Mouse (Mus musculus): ENCODE data around the gene Ninj2.

The Ninj2 gene

DNA sequence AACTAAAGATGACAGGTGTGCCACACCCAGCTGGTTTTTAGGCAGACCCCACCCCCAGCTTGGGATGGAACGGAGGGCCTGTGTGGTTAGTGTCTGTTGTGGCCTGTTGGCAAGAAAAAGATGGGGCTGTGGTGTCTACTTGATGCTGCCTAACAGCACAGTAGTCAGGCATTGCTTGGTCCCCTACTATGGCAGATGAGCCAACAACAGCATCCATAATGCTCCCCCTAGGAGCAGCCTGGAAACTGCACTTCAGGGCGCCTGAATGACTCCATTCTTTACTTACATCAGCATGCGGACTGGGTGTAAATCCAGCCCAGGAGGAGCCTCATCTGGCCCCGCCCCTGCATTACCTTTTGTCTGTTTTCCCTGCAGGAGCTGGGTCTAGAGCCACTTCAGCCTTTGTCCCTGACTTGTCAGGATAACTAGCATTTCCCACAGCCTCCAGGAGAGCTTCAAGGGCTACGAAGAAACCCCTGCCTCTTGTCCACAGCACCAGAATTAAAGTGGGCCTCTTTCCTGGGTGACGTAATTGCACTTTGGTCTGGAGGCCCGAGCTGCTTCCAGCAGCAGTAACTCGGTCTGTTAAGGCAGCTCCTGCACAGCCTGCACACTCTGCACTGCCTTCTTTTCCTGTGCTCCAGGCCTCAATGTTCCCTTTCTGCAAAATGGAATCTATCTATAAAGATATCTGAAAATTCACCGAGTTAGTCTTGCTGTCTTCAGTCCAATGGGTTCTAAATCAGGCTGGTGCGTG, 106.7 kb downstream of the Ninj2 start:
- DNase-seq (ENCODE audit: low read depth, low spot score): peak; percentile 93

DNA sequence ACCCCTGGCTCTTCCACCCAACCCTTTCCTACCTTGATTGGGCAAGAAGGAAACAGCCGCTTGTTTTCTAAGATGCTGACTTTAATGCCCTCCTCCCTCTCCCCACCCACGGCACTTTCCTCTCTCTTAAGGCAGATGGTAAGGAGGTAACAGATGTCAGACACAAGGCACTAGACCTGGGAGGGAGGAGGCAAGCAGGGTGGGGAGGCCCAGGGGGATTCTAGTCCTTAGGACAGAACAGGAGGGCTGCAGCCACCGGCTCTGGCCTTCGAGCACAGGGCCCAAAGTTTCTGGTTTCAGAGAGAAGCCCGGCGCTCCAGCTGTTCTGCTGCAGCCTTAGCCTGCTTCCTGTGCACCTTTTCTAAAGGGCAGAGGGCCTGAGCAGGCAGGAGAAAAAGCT, 108.8 kb downstream of the Ninj2 start:
- no peak for DNase-seq (ENCODE audit: low read depth, low spot score)

DNA sequence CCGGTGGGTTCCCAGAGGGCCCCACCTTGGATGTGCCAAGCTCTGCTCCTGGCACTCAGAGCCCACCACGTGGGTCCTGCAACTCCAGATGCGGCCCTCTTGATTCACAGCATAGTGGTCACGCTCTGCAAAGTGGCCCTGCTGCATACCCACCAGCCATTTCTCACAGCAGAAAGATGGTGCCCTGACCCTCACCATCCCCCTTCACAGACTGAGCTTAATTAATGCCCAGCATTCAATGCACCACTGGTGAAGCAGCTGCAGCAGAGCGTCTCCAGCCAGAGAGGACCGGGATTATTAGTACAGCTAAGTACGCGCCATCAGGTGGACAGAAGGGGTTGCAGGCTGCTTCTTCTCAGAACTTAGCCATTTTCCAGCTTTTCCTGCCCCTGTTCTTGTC, 109.3 kb downstream of the Ninj2 start:
- DNase-seq (ENCODE audit: low read depth, low spot score): no peak

DNA sequence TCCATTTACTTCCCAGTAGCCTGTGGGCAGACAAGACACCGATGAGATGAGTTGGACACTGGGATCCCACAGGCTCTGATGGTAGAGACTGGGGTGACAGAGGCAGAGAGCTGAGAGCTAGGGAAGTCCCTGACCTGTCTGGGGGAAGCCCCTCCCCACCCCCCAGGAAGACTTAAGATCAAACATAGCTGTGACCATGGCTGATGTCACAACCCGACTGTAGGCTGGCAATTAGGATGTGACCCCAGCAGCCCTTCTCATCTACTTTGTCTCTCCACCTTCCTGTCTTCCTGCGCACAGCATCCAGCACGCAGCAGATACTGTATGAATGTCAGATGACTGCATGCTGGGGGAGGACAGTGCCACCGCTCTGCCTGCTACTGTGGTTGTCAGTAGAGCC, 113.4 kb downstream of the Ninj2 start:
- DNase-seq (ENCODE audit: low read depth, low spot score): no peak

DNA sequence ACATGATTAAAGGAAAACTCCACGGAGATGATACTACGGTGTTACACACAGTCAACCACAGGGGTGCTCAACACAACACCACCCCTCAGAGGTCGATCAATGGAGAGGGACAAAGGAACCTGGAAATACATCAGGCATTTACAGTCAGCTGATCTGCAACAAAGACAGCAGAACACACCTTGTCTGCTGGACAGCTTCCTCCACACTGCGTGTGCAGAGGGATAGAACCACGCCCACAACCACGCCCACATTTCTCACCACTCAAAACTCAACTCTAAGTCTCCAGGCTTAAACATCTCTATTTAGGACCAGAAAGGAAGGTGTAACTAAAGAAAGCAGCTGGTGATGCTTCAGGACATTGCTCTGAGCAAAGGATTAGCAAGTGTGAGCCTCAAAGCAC, 118.4 kb downstream of the Ninj2 start:
- peak; percentile 88 for DNase-seq (ENCODE audit: low read depth, low spot score)

DNA sequence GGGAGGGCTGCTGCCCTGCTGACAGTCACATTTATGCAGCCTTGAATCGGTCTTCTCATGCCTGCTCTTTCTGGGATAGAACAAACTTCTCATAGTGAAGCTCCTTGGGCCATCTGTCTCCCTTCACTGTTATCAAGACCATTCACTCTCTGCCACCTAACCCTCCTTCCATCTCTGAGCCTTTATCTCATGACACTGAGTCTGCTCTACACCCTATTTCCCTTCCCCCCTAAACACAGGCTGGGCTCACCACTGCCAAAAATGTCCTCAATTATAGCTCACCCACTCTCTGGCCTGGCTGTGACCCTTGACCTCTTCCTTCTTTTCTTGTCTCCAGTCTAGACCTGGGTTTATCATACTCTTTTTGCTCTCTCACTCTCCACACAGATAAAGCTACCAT, 123.6 kb downstream of the Ninj2 start:
- DNase-seq (ENCODE audit: low read depth, low spot score): no peak

DNA sequence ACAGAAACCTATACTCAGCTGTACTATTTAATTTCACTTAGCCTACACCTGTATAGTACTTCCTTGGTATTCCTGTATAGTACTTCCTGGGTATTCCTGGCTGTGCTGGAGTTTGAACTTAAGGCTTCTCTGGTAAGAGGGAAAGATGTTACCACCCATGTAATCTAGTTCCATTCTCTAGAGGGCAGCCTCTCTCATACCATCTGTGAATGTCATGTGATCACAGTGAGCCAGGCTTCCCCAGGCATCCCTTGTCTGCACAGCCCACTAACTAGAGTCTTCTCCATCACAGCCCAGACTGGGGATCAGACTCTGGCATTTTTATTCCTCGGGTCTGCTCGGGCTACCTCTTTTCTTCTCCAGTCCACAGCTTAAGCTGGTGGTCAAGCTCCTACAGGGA, 126.1 kb downstream of the Ninj2 start:
- peak; percentile 60 for DNase-seq (ENCODE audit: low read depth, low spot score)

DNA sequence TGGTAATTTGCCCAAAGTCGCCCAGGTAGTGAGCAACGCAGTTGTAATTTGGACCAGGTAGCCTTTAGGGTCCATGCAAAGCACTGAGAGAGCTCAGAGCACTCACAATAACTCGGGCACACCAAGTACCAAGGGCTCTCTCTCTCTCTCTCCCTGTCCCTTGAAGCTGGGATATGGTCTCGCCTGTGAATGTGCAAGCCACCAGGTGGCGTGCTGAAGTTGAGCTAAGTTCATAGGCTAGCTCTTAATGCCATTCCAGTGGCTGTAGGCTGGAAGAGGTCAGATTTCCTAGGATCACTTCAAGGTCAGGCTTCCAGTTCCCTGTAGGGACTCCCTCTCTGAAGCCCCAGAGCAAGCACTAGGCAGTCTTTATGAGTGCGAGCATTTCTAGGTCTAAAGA, 129.5 kb downstream of the Ninj2 start:
- DNase-seq (ENCODE audit: low read depth, low spot score): peak; percentile 93

DNA sequence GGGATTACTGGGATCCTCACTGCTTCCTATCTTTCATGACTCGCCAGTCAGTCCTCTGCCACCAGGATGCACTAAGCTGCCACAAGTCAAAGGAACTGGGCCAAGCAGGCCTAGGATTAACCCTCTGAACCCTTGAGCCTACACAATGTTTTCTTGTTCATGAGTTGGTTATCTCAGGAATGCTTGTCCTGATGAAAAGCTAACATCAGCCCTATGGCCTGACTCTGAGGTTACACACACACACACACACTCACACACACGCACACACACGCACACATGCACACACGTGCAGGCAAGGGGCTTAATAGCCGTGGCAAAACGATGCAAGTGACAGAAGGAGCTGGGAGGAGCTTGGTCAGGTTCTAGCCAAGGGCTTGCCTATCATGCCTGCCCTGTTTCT, 132.2 kb downstream of the Ninj2 start:
- DNase-seq (ENCODE audit: low read depth, low spot score): no peak

DNA sequence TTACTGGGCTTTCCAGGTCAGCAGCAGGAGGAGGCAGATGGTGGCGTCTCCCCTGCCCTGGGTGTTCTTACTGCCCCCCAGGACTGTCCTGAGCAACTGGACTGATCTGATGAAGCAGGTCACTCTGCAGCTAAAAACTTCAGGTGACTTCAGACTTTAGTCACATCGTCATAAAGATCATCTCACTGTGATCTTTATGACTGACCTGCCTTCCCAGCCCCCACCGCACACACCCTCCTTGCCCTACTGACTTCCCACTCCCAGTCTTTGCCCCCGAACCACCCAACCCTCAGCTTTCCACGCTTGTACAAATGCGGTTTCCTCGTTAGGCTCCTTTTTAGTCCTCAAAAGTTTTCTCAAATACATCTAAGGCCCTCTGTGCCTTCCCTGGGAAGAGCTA, 133.9 kb downstream of the Ninj2 start:
- no peak for DNase-seq (ENCODE audit: low read depth, low spot score)

DNA sequence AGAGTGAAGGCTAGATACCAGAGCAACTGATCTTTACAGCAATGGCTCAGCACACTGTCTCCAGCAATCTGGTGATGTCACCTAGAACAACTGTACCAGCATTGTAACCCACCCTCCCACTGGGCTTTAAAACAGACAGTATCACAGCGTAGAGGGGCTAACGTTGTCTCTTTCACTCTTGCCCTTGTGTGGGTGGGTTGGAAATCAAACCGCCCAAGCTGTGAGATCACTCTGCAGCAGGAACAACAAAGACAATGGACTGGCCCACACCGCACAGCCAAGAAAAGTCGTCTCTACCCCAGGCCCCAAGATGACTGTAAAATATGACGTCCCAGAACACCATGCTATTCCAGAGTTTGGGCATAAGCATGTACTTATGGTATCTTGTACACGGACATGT, 136.7 kb downstream of the Ninj2 start:
- peak; percentile 48 for DNase-seq (ENCODE audit: low read depth, low spot score)

DNA sequence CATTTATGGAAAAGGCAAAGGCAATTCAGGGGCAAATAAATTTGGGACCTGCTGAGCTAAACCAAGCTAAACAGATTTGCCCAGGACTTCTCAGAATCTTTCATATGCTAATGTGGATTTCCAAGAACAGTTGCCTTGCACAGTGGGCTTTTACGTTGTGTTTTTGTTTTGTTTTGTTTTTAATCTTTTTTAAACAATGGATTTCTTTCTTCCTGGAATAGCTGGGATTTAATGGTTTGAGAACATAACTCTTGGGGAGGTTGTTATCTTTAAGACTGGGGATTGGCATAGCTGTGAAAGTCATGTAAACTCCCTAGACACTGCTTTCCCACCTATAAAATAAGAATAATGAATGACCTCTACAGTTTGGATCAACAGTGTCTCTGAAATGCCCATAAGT, 137.3 kb downstream of the Ninj2 start:
- DNase-seq (ENCODE audit: low read depth, low spot score): peak; percentile 52

DNA sequence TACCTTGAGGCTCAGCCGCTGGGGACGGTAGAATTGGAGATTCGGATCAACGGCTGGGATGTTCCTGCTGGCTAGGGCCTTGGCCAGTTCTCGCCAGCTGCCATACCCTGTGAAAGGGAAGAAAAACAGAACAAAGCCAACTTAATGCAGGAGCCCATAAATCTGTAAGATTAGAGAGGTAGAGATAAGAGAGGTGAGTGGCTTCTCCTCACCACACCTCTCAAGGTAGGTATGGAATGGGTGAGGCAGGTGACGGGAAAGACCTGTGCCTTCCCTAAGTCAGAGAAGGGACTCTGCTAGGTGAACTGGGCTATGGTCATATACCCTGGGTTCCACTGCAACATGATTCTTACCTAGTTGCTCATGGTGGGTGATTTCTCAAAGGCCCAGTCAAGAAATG, 139.7 kb downstream of the Ninj2 start:
- no peak for DNase-seq (ENCODE audit: low read depth, low spot score)

DNA sequence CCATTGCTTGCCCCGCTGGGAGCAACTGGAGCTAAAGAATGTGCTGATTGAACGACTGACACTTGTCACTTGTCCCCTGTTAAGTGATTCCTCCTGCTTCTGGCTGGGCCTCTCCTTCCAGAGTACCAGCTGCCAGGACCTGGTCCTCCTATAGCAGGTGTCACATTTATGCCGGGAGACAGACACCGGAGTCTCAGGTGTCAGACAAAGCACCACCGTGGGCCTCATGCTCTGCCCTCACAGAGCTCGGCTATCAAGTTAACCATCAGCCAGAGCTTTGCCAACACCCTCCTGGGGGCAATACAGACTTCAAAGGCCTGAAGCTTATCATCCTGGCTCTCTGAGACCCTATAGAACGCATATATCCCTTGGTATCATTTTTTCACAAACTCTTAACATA, 142.7 kb downstream of the Ninj2 start:
- DNase-seq (ENCODE audit: low read depth, low spot score): no peak

DNA sequence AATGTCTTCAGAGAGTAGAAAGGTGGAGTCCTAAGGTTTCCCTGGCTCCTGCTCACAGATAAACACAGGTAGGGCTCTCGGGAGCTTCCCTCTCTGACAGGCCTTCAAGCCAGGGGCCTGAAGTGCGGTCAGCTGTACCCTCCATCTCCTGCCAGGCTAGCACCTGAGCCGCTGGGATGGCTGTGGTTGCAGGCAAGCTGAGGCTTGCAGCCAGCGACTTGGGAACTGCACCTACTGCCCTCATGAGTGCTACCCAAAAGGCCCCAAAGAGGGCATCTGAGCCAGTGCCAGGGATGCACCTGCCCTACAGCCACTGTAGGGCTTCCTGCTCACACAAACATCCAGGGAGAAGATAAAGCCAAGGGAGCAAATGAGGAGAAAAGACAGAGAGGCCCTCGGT, 147.3 kb downstream of the Ninj2 start:
- DNase-seq (ENCODE audit: low read depth, low spot score): no peak

DNA sequence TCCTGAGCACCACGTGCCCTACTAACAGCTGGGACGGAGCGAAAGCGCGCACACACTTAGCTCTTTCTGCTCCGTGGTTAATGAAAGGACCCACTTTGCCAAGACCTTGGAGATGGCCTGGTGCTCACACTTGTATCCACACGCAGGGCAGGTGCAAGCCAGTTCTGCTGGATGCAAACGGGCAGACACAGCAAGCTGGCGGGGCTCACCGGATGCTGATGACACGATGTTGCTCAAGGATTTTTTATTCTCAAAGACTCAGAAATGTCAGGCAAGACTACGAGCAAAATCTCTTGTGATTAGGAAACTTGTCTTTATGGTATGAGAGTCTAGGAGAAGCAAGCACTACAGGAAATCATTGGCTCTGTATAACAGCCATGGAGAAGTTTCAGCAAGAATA, 148.3 kb downstream of the Ninj2 start:
- DNase-seq (ENCODE audit: low read depth, low spot score): no peak

DNA sequence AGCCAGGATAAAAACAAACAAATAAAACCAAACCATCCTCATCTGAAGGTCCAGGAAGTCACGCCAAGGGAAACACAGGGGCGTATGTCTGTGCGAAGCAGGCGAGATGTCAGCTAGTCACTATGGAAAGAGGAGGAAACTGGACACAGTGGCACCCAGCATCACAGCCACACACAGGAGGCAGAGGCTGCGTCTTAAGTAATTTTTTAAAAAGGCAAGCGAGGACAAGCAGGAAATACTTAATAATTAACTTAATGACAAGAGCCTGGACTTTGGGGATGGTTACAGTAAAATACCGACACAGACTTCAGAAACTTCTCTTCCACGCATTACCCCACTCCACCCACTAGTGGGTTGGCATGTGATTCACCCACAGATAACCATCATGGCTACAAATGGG, 149.4 kb downstream of the Ninj2 start:
- no peak for DNase-seq (ENCODE audit: low read depth, low spot score)

DNA sequence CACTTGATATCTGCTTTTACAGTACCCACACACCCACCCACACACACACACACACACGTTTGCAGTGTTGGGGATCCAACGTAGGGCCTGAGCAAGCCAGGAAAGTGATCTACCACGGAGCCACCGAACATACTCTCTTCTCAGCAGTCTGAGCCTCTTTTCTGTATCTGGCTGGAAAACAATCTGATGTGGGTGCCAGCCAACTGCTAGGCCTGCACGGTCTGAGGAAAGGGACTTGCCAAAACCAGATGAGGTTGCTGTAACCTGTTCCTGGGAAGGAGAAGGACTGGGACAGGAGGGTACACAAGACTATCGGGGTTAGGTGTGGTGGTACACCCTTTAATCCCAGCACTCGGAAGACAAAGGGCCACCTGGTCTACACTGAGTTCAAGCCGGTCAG, 150.1 kb downstream of the Ninj2 start:
- no peak for DNase-seq (ENCODE audit: low read depth, low spot score)

DNA sequence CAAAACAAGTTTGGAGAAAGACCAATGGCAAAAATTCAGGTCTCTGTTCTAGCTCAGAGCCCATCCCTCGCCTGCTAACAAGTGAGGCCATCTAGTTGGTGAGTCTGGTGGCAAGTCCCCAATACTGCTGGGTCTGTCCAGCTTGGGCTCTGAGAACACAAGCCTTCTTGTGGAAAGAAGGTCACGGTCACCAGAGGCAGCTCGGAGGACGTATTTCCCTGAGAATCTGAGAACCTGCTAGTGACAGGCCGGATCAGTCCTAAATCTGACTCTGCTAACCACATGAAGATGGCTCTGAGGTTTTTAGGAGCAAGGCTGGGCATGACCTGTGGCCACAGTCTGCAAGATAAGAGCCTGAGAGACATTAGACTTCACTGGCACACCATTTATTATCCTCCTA, 153.5 kb downstream of the Ninj2 start:
- no peak for DNase-seq (ENCODE audit: low read depth, low spot score)

DNA sequence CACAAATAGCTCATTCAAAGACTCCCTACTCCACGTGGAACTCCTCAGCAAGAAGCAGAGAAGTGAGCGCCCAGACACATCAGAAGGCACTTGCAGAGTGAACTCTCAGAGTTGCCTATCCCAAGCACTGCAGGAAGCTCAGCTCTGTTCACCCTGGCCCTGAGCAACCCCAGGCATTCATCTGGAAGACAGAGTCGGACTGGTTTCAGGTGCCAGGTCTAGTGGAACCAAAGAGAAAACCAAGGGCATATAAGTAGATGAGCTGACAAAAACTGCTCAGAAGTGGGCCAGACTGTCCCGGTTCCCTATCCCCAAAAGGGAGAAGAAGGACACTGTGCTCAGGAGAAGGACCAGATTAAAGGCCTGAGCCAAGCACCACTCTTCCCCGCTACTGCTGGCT, 156.7 kb downstream of the Ninj2 start:
- no peak for DNase-seq (ENCODE audit: low read depth, low spot score)

Data from ZHBTc4 (cell line).